ENCODE assay signal across 9 mouse cellular contexts in genomic region chr1:74775816-74776215, GRCm38 (mm10). TPM values are rescaled to one million over a fixed set of nuclear protein-coding genes. Genes with fewer than 3 reads are reported as not detected.
DNase-seq lines count a peak whose midpoint lies in the region; ATAC-seq and TF ChIP-seq lines count a peak whose summit lies in the region.
"Had no signal": no experiment of that assay in that cellular context is flagged by ENCODE, and none has a peak within 500 bp of the region (broad histone marks: within the 10 kb centered on the region; RNA-seq: fewer than 3 reads in every experiment).

No protein-coding gene starts in this region.

- ATAC-seq in hindbrain, postnatal 0 days, result no peak
- no peak for ATAC-seq in hindbrain, embryonic 12.5 days (ENCODE audit: low FRiP score)

- H3K4me2 ChIP-seq in hindbrain, postnatal 0 days (ENCODE audit: low read depth, low read length), result no peak overlapping the region
- H3K4me2 ChIP-seq in hindbrain, embryonic 12.5 days (replicated peaks), result no peak overlapping the region

- H3K4me3 ChIP-seq in hindbrain, postnatal 0 days (ENCODE audit: low read length), result no peak overlapping the region
- no peak overlapping the region for H3K4me3 ChIP-seq in hindbrain, embryonic 12.5 days

- WGBS in hindbrain, postnatal 0 days, result 11% methylated on average over 5 of the region's 5 CpGs
- WGBS in hindbrain, embryonic 12.5 days, result 5% methylated on average over 5 of the region's 5 CpGs

- H3K27ac ChIP-seq in hindbrain, postnatal 0 days, result no peak overlapping the region
- H3K27ac ChIP-seq in hindbrain, embryonic 12.5 days, result no peak overlapping the region

- peaks cover 51% of the 10 kb centered on the region for H3K27me3 ChIP-seq in hindbrain, postnatal 0 days (ENCODE audit: insufficient read depth, low read length)
- peaks cover 94% of the 10 kb centered on the region for H3K27me3 ChIP-seq in hindbrain, embryonic 12.5 days

- 0 out of 2 replicates have a peak, but pooled peaks cover 9% of the 10 kb centered on the region for H3K4me1 ChIP-seq in hindbrain, postnatal 0 days (ENCODE audit: insufficient read depth, low read length)
- H3K4me1 ChIP-seq in hindbrain, embryonic 12.5 days, result peaks cover 20% of the 10 kb centered on the region

- no peak for DNase-seq in hindbrain, postnatal 0 days (ENCODE audit: low spot score)
- DNase-seq in ovary, postnatal 36 days (ENCODE audit: low spot score), result peak; percentile 38
- no peak for DNase-seq in ovary, postnatal 14 days (ENCODE audit: low spot score)
- peak; percentile 46 for DNase-seq in R1 (ENCODE audit: low read depth, low spot score)
- DNase-seq in monocyte, adult 2 months (ENCODE audit: low read depth in 1 of 2, low spot score in 2 of 2), result peak; percentile 38 to 69
- no peak for DNase-seq in heart, adult 9 months (ENCODE audit: low spot score in 2 of 2)
- no peak for DNase-seq in yolk sac, embryonic 10.5 days (ENCODE audit: low spot score)
- DNase-seq: gastrocnemius, postnatal 25 days had no signal

- H3K36me3 ChIP-seq in hindbrain, postnatal 0 days (ENCODE audit: insufficient read depth, low read length), result no peaks in the 10 kb centered on the region
- no peaks in the 10 kb centered on the region for H3K36me3 ChIP-seq in hindbrain, embryonic 12.5 days

- H3K9me3 ChIP-seq in hindbrain, postnatal 0 days (ENCODE audit: low read length), result no peaks in the 10 kb centered on the region
- no peaks in the 10 kb centered on the region for H3K9me3 ChIP-seq in hindbrain, embryonic 12.5 days (replicated peaks)

- peak; percentile 55 for TF ChIP-seq CTCF in hindbrain, postnatal 0 days (IDR thresholded peaks at IDR 0.05; ENCODE audit: low read depth)

- no peak overlapping the region for H3K9ac ChIP-seq in hindbrain, postnatal 0 days (replicated peaks; ENCODE audit: low read length)
- no peak overlapping the region for H3K9ac ChIP-seq in hindbrain, embryonic 12.5 days

RNA-seq across cellular contexts. Expression of gene Wnt6, which starts 4.1 kb away (rescaled TPM):
- total RNA-seq in hindbrain, postnatal 0 days (2014; rRNA removed), result 5.9 and 11.2 TPM in 2 replicates
- polyA plus RNA-seq in hindbrain, postnatal 0 days (2015; fragmentation: Nextera tagmentation; extraction: Ambion mirVana), result 6.7 and 7.4 TPM in 2 replicates
- polyA plus RNA-seq in hindbrain, embryonic 12.5 days (2016; fragmentation: Nextera tagmentation; extraction: Ambion mirVana), result 9.6 and 11.4 TPM in 2 replicates

RNA-seq across cellular contexts. Expression of gene Wnt10a, which starts 15.5 kb away (rescaled TPM):
- total RNA-seq in hindbrain, postnatal 0 days (2014; rRNA removed), result 1.8 and 2.7 TPM in 2 replicates
- 0.48 and 0.68 TPM in 2 replicates for polyA plus RNA-seq in hindbrain, postnatal 0 days (2015; fragmentation: Nextera tagmentation; extraction: Ambion mirVana)
- polyA plus RNA-seq in hindbrain, embryonic 12.5 days (2016; fragmentation: Nextera tagmentation; extraction: Ambion mirVana), result 1.2 and 2.3 TPM in 2 replicates
- total RNA-seq: gastrocnemius, postnatal 25 days had no signal

RNA-seq across cellular contexts. Expression of gene Prkag3, which starts 26.8 kb away (rescaled TPM):
- not detected in 2 replicates for total RNA-seq in hindbrain, postnatal 0 days (2014; rRNA removed)
- polyA plus RNA-seq in hindbrain, postnatal 0 days (2015; fragmentation: Nextera tagmentation; extraction: Ambion mirVana), result not detected in 2 replicates
- 0.21 and 0.38 TPM in 2 replicates for polyA plus RNA-seq in hindbrain, embryonic 12.5 days (2016; fragmentation: Nextera tagmentation; extraction: Ambion mirVana)

Comparison
In these comparisons a context has a peak if more than half of its experiments do, and no peak if none do; other contexts are left out.
1. DNase-seq: peak in ovary, postnatal 36 days (single experiment), R1 (single experiment) and monocyte, adult 2 months (2 of 2); none in hindbrain, postnatal 0 days (single experiment), ovary, postnatal 14 days (single experiment), heart, adult 9 months (0 of 2) and yolk sac, embryonic 10.5 days (single experiment).